Mouse (Mus musculus) ZHBTc4 (cell line): ENCODE results near the gene Galr2.

Source experiments
- DNase-seq: peaks from one replicate; pipeline ENCODE4 v3.0.0-alpha.2; 2011; ENCODE audit warnings: low read depth, low spot score

The Galr2 gene

GRCm38 (mm10) chr11:116306126-116306982, 25.6 kb downstream of the Galr2 start:
- peak; percentile 97 for DNase-seq

GRCm38 (mm10) chr11:116307019-116307725, 26.4 kb downstream of the Galr2 start, which contains the start of gene Exoc7:
Gene Exoc7, minus strand, starts transcription at chr11:116307233.
- DNase-seq, result no peak

- DNase-seq, result peak; percentile 87
Observed at GRCm38 (mm10) chr11:116307762-116308531, 27.2 kb downstream of the Galr2 start.

GRCm38 (mm10) chr11:116309601-116310000, 28.9 kb downstream of the Galr2 start:
- no peak for DNase-seq

- no peak for DNase-seq
Observed at GRCm38 (mm10) chr11:116311169-116311568, 30.4 kb downstream of the Galr2 start.

GRCm38 (mm10) chr11:116312359-116312758, 31.6 kb downstream of the Galr2 start:
- no peak for DNase-seq

GRCm38 (mm10) chr11:116318719-116319659, 38.2 kb downstream of the Galr2 start:
- peak; percentile 89 for DNase-seq

- peak; percentile 53 for DNase-seq
Observed at GRCm38 (mm10) chr11:116326963-116327603, 46.3 kb downstream of the Galr2 start.

GRCm38 (mm10) chr11:116329314-116330210, 48.8 kb downstream of the Galr2 start:
- DNase-seq, result peak; percentile 86

- no peak for DNase-seq
Observed at GRCm38 (mm10) chr11:116330211-116330518, 49.4 kb downstream of the Galr2 start.

- DNase-seq, result no peak
Observed at GRCm38 (mm10) chr11:116332232-116332982, 51.7 kb downstream of the Galr2 start.

- DNase-seq, result no peak
Observed at GRCm38 (mm10) chr11:116332983-116333270, 52.2 kb downstream of the Galr2 start.
